ENCODE assay signal across 19 mouse cellular contexts in genomic region chr4:109985424-109986172, GRCm38 (mm10). TPM values are rescaled to one million over a fixed set of nuclear protein-coding genes. Genes with fewer than 3 reads are reported as not detected.
DNase-seq lines count a peak whose midpoint lies in the region; ATAC-seq and TF ChIP-seq lines count a peak whose summit lies in the region.
"Had no signal": no experiment of that assay in that cellular context is flagged by ENCODE, and none has a peak within 500 bp of the region (broad histone marks: within the 10 kb centered on the region; RNA-seq: fewer than 3 reads in every experiment).

No protein-coding gene starts in this region.

- ATAC-seq in heart, embryonic 12.5 days (ENCODE audit: insufficient number of reproducible peaks, low FRiP score) = no peak
- ATAC-seq in midbrain, embryonic 11.5 days (ENCODE audit: low FRiP score) = no peak
- no peak for ATAC-seq in midbrain, embryonic 16.5 days
- ATAC-seq in forebrain, embryonic 16.5 days = no peak
- ATAC-seq in midbrain, postnatal 0 days (ENCODE audit: low FRiP score) = 0 out of 2 replicates have a peak, but pooled peaks have one; percentile 11
- ATAC-seq: intestine, embryonic 15.5 days had no signal

- H3K4me3 ChIP-seq in heart, embryonic 12.5 days = no peak overlapping the region
- H3K4me3 ChIP-seq in midbrain, embryonic 11.5 days (ENCODE audit: low read depth, low read length) = no peak overlapping the region
- no peak overlapping the region for H3K4me3 ChIP-seq in midbrain, embryonic 16.5 days (ENCODE audit: low read depth, low read length)
- no peak overlapping the region for H3K4me3 ChIP-seq in forebrain, embryonic 16.5 days (replicated peaks; ENCODE audit: low read length)
- no peak overlapping the region for H3K4me3 ChIP-seq in midbrain, postnatal 0 days (ENCODE audit: low read depth, low read length)
- H3K4me3 ChIP-seq: intestine, embryonic 15.5 days had no signal

- whole genome bisulfite sequencing in heart, embryonic 12.5 days = 5% methylated on average over 16 of the region's 16 CpGs
- 2% methylated on average over 16 of the region's 16 CpGs for WGBS in midbrain, embryonic 11.5 days
- WGBS in midbrain, embryonic 16.5 days = 5% methylated on average over 16 of the region's 16 CpGs
- 8% methylated on average over 16 of the region's 16 CpGs for WGBS in forebrain, embryonic 16.5 days
- WGBS in midbrain, postnatal 0 days = 3% methylated on average over 16 of the region's 16 CpGs

- no peak overlapping the region for H3K9ac ChIP-seq in heart, embryonic 12.5 days
- peak overlapping the region; percentile 34; the same call in 1 of the 2 replicates for H3K9ac ChIP-seq in midbrain, embryonic 11.5 days (ENCODE audit: low read length)
- H3K9ac ChIP-seq in midbrain, embryonic 16.5 days (ENCODE audit: low read depth, low read length) = no peak overlapping the region
- H3K9ac ChIP-seq in forebrain, embryonic 16.5 days (replicated peaks; ENCODE audit: low read depth, low read length) = peak overlapping the region; percentile 41; the same call in 1 of the 2 replicates
- no peak overlapping the region for H3K9ac ChIP-seq in midbrain, postnatal 0 days (replicated peaks; ENCODE audit: low read length, poor library complexity, severe bottlenecking)
- H3K9ac ChIP-seq: intestine, embryonic 15.5 days had no signal

- no peak overlapping the region for H3K4me2 ChIP-seq in heart, embryonic 12.5 days
- peak overlapping the region; percentile 22; the same call in 1 of the 2 replicates for H3K4me2 ChIP-seq in midbrain, embryonic 11.5 days
- H3K4me2 ChIP-seq in midbrain, embryonic 16.5 days (ENCODE audit: low read length) = no peak overlapping the region
- H3K4me2 ChIP-seq in forebrain, embryonic 16.5 days (ENCODE audit: low read length) = peak overlapping the region; percentile 63
- H3K4me2 ChIP-seq in midbrain, postnatal 0 days (ENCODE audit: low read depth, low read length, poor library complexity, severe bottlenecking) = no peak overlapping the region
- H3K4me2 ChIP-seq: intestine, embryonic 15.5 days; liver, embryonic 11.5 days had no signal

- H3K9me3 ChIP-seq in heart, embryonic 12.5 days (replicated peaks) = no peaks in the 10 kb centered on the region
- H3K9me3 ChIP-seq in midbrain, embryonic 11.5 days (ENCODE audit: control insufficient read depth, low read length) = no peaks in the 10 kb centered on the region
- H3K9me3 ChIP-seq in midbrain, embryonic 16.5 days (replicated peaks; ENCODE audit: control insufficient read depth, low read length, poor library complexity, severe bottlenecking) = no peaks in the 10 kb centered on the region
- H3K9me3 ChIP-seq in forebrain, embryonic 16.5 days (ENCODE audit: control insufficient read depth, low read length) = no peaks in the 10 kb centered on the region
- H3K9me3 ChIP-seq in midbrain, postnatal 0 days (ENCODE audit: low read length) = no peaks in the 10 kb centered on the region
- H3K9me3 ChIP-seq: intestine, embryonic 15.5 days had no signal

- DNase-seq in heart, adult 11 months = peak; percentile 73
- DNase-seq in midbrain, embryonic 11.5 days (ENCODE audit: low spot score, missing footprints) = peak; percentile 94
- DNase-seq in midbrain, postnatal 0 days (ENCODE audit: low spot score) = no peak
- no peak for DNase-seq in spleen, postnatal 10 days (ENCODE audit: low spot score in 2 of 2)
- DNase-seq in left cerebral cortex, adult 8-10 months (ENCODE audit: low spot score in 2 of 2) = no peak
- DNase-seq: adrenal gland, postnatal 10 days; cerebellum, adult 2 months; gastrocnemius, postnatal 14 days; heart, postnatal 14 days; layer of hippocampus, postnatal 36 days; lung, adult 2 months; thymus, adult 18-20 months had no signal

- no peaks in the 10 kb centered on the region for H3K36me3 ChIP-seq in heart, embryonic 12.5 days
- no peaks in the 10 kb centered on the region for H3K36me3 ChIP-seq in midbrain, embryonic 11.5 days (ENCODE audit: control insufficient read depth, insufficient read depth, low read length)
- no peaks in the 10 kb centered on the region for H3K36me3 ChIP-seq in midbrain, embryonic 16.5 days (ENCODE audit: control insufficient read depth, insufficient read depth, low read length)
- H3K36me3 ChIP-seq in forebrain, embryonic 16.5 days (ENCODE audit: control insufficient read depth, insufficient read depth) = no peaks in the 10 kb centered on the region
- H3K36me3 ChIP-seq in midbrain, postnatal 0 days (ENCODE audit: insufficient read depth, low read length) = no peaks in the 10 kb centered on the region
- H3K36me3 ChIP-seq: intestine, embryonic 15.5 days had no signal

- no peak overlapping the region for H3K27ac ChIP-seq in heart, embryonic 12.5 days (ENCODE audit: poor library complexity, severe bottlenecking)
- peak overlapping the region; percentile 32; the same call in 1 of the 2 replicates for H3K27ac ChIP-seq in midbrain, embryonic 11.5 days (ENCODE audit: low read depth, low read length)
- no peak overlapping the region for H3K27ac ChIP-seq in midbrain, embryonic 16.5 days (ENCODE audit: low read length)
- 0 out of 2 replicates have a peak overlapping the region, but pooled peaks have one; percentile 65 for H3K27ac ChIP-seq in forebrain, embryonic 16.5 days (ENCODE audit: low read length)
- no peak overlapping the region for H3K27ac ChIP-seq in midbrain, postnatal 0 days (ENCODE audit: low read depth, low read length)
- H3K27ac ChIP-seq: intestine, embryonic 15.5 days; macrophage had no signal

- TF ChIP-seq CTCF in midbrain, postnatal 0 days (IDR thresholded peaks at IDR 0.05) = no peak

- peaks cover 28% of the 10 kb centered on the region for H3K4me1 ChIP-seq in heart, embryonic 12.5 days (replicated peaks)
- H3K4me1 ChIP-seq in midbrain, embryonic 11.5 days (ENCODE audit: control insufficient read depth, insufficient read depth, low read length) = peaks cover 11% of the 10 kb centered on the region
- peaks cover 9% of the 10 kb centered on the region for H3K4me1 ChIP-seq in midbrain, embryonic 16.5 days (ENCODE audit: control insufficient read depth, insufficient read depth, low read length)
- peaks cover 30% of the 10 kb centered on the region for H3K4me1 ChIP-seq in forebrain, embryonic 16.5 days (replicated peaks; ENCODE audit: control insufficient read depth, insufficient read depth, low read length)
- no peaks in the 10 kb centered on the region for H3K4me1 ChIP-seq in midbrain, postnatal 0 days (ENCODE audit: insufficient read depth, low read length)

- peaks cover 91% of the 10 kb centered on the region for H3K27me3 ChIP-seq in heart, embryonic 12.5 days (replicated peaks)
- peaks cover 92% of the 10 kb centered on the region for H3K27me3 ChIP-seq in midbrain, embryonic 11.5 days (ENCODE audit: control insufficient read depth, insufficient read depth, low read length)
- H3K27me3 ChIP-seq in midbrain, embryonic 16.5 days (ENCODE audit: control insufficient read depth, insufficient read depth, low read depth, low read length) = peaks cover 60% of the 10 kb centered on the region
- H3K27me3 ChIP-seq in forebrain, embryonic 16.5 days (replicated peaks; ENCODE audit: control insufficient read depth, insufficient read depth, low read length) = peaks cover 36% of the 10 kb centered on the region
- H3K27me3 ChIP-seq in midbrain, postnatal 0 days (ENCODE audit: insufficient read depth, low read length) = peaks cover 82% of the 10 kb centered on the region

RNA-seq across cellular contexts. Expression of gene Dmrta2, which starts 7.7 kb away (rescaled TPM):
- 0.13 TPM in 1 of 2 replicates, not detected in the other for polyA plus RNA-seq in heart, embryonic 12.5 days (2016; fragmentation: Nextera tagmentation; extraction: Ambion mirVana)
- 2.9 and 4.4 TPM in 2 replicates for polyA plus RNA-seq in midbrain, embryonic 11.5 days (2014; fragmentation: Nextera tagmentation; extraction: Ambion mirVana)
- 0.44 and 0.67 TPM in 2 replicates for polyA plus RNA-seq in midbrain, embryonic 16.5 days (2015; fragmentation: Nextera tagmentation; extraction: Ambion mirVana)
- polyA plus RNA-seq in forebrain, embryonic 16.5 days (2015; fragmentation: Nextera tagmentation; extraction: Ambion mirVana) = 2.3 and 2.4 TPM in 2 replicates
- total RNA-seq in midbrain, postnatal 0 days (2014; rRNA removed) = 1.4 and 3.7 TPM in 2 replicates
- 0.43 and 0.44 TPM in 2 replicates for polyA plus RNA-seq in midbrain, postnatal 0 days (2015; fragmentation: Nextera tagmentation; extraction: Ambion mirVana)
- total RNA-seq in left cerebral cortex, adult 8-10 months (2022) = 1 to 10 TPM; 1.5 to 3.1 (median 2.1) TPM
- total RNA-seq: neutrophil, adult 5-6 weeks had no signal

Comparison
In these comparisons a context has a peak if more than half of its experiments do, and no peak if none do; other contexts are left out.
1. DNase-seq: peak in heart, adult 11 months (single experiment) and midbrain, embryonic 11.5 days (single experiment); none in midbrain, postnatal 0 days (single experiment), spleen, postnatal 10 days (0 of 2) and left cerebral cortex, adult 8-10 months (0 of 2).
2. H3K27ac ChIP-seq: peak in midbrain, embryonic 11.5 days (single experiment) and forebrain, embryonic 16.5 days (single experiment); none in heart, embryonic 12.5 days (single experiment), midbrain, embryonic 16.5 days (single experiment) and midbrain, postnatal 0 days (single experiment).
3. H3K4me2 ChIP-seq: peak in midbrain, embryonic 11.5 days (single experiment) and forebrain, embryonic 16.5 days (single experiment); none in heart, embryonic 12.5 days (single experiment), midbrain, embryonic 16.5 days (single experiment) and midbrain, postnatal 0 days (single experiment).
4. H3K9ac ChIP-seq: peak in midbrain, embryonic 11.5 days (single experiment) and forebrain, embryonic 16.5 days (single experiment); none in heart, embryonic 12.5 days (single experiment), midbrain, embryonic 16.5 days (single experiment) and midbrain, postnatal 0 days (single experiment).